Mouse (Mus musculus) urinary bladder, postnatal 25 days (tissue): Measurements from ENCODE around the gene Capg.
"Not testable (repeated sequence)": the region's sequence is repeated elsewhere in the genome, so short reads cannot be mapped to it uniquely, and the experiment has no call there.

Experiments
- DNase-seq: peaks from one replicate; pipeline ENCODE4 v3.0.0; 2022; ENCODE audit warnings: low spot score

Gene Capg

DNA sequence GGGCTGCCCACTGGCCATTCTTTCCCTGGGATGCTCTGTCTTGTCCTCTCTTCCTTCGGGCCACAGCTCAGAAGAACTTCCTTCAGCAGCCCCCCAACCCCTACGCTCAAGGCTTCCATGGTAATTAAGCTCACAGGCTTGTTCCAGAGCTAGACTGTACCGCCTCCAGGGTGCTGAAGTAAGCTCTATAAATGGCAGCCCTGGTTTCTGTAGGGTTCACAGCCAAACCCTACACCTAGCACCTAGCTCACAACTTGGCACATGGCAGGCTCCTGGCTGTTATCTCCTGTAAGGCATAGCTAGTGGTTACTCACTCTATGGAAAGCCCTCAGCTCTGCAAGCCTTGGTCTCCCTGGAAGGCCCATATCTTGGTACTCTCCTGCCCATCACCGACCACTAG is 11.6 kb upstream of the Capg start:
- no peak for DNase-seq

GRCm38 (mm10) chr6:72533555-72533954 is 10.6 kb upstream of the Capg start:
- DNase-seq, result not testable (repeated sequence)

- DNase-seq, result no peak
Observed at GRCm38 (mm10) chr6:72534035-72534809, 10.0 kb upstream of the Capg start.

GRCm38 (mm10) chr6:72535165-72535564 is 9.0 kb upstream of the Capg start:
- peak; percentile 91 for DNase-seq

DNA sequence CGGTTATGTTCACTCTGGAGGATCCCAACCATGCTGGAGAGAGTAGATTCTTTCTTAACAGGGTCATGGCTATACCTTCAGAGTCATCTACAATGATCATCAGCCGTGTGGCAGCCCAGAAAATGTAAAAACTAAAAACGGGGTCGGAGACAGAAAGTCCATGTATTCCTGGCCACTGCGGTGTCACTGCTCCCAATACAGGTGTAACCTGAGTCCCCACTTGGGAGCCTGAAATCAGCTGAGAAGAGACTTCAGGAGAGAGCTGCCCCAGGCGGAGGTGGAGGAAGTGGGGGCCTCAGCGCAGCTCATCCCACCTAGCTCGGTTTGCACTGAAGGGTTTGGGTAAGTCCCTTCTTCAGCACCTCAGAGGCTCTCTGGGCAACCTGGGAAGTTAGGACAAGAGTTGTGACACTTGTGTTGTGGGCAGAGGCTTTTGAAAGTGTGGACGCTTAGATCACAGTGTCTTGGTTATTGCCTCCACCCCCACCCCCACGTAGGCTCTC is 6.1 kb upstream of the Capg start:
- no peak for DNase-seq

DNA sequence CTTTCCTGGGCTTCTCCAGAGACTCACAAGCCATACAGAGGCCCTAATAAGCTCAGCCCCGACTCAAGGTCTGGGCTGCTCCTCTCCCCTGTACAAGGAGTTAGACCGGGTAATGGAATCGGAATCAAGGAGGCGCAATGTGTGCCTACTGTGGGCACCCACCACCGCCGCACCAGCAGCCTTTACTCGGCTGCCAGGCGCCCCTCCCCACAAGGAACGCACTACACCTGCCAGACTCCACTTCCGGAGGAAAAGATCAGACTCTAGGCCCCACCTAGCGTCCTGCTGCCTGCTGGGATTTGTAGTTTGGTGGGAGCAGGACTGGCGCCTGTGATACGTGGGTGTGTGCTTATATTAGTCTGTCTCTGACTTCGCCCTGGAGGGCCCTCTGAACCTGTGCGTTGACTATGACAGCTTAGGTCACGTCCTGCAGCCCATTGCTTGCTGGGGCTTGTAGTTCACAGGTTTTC is 5.6 kb upstream of the Capg start:
- peak; percentile 69 for DNase-seq

DNA sequence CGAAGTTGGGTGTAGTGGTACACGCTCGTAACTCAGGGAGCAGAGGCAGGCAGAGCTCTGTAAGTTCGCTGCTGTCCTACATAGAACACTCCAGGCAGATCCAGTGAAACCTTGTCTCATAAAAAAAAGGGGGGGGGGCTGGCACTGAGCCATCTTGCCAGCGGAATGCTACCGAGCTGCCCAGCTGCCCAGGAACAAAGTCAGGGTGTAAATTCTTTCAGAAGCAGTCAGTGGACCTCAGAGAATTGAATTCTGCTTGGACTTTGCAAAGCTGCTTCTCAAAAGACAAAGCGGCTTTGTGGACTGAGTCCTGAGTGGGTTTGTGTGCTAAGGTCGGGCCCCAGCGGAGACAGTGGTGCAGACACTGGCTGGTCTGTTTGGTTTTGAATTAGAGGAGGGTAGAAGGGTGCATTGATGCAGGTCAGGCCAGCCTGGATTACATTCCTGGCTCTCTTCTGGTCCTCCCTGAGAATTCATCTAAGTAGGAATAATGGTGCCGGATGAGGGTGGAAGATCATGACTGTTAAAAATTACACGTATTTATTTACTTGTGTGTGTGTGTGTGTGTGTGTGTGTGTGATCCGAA is 833 bp upstream of the Capg start:
- DNase-seq, result no peak

GRCm38 (mm10) chr6:72545377-72545776 is 1.2 kb downstream of the Capg start:
- DNase-seq, result no peak

DNA sequence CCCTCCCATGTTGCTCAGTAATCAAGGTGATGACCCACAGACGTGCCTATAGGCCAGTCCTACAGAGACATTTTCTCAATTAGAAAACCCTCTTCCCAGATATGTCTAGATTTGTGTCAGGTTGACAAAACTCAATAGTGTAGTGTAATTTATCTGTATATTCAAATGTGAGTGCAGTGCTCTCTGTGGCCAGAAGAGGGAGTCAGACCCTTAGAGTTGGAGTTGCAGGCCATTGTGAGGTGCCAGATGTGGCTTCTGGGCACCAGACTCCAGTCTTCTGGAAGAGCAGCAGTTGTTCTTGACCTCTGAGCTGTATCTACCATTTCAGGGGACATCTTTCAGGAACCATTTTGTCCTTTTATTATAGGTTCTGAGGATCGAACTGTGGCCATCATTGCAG is 2.9 kb downstream of the Capg start:
- DNase-seq, result no peak

DNA sequence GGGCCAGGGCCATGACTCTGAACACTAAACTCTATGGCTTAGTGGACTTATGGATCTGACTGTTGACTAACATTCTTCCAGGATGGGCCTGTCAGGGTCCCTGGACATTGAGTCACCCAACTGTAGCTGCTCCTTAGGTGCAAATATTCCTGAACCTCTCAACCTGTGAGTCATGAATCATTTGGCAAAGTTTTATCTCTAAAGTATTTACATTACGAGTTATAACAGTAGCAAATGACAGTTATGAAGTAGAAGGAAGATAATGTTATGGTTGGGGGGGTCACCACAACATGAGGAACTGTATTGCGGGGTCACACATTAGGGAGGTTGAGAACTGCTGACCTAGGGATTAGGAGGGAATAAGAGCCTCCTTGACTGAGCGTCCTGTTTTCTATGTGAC is 3.7 kb downstream of the Capg start:
- DNase-seq, result no peak

DNA sequence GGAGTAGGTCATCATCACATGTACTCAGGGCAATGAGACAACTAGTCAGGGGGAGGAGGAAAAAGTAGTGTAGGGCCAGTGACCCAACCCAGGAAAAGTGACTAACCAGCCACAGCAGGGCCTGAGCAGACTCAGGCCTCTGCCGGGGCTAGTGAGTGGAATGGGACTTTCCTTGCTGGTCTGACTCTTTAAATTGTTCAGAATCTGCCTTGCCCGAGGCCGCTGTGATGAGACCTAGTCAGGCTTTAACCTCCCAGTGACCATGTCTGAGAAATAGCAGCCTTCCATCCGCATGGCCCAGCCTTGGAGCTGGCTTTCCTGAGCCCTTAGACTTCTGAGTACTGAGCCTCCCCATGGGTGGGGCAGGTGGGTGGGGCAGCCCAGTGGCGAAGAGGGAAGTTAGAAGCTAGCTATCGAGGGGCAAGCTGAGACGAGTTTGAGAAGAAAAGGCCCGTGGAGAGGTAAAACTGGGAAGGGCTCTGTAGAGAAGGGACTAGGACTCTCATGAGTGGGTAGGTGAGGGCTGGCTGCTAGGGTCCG is 4.9 kb downstream of the Capg start:
- peak; percentile 65 for DNase-seq

- DNase-seq, result no peak
Observed at GRCm38 (mm10) chr6:72550025-72550424, 5.8 kb downstream of the Capg start.

DNA sequence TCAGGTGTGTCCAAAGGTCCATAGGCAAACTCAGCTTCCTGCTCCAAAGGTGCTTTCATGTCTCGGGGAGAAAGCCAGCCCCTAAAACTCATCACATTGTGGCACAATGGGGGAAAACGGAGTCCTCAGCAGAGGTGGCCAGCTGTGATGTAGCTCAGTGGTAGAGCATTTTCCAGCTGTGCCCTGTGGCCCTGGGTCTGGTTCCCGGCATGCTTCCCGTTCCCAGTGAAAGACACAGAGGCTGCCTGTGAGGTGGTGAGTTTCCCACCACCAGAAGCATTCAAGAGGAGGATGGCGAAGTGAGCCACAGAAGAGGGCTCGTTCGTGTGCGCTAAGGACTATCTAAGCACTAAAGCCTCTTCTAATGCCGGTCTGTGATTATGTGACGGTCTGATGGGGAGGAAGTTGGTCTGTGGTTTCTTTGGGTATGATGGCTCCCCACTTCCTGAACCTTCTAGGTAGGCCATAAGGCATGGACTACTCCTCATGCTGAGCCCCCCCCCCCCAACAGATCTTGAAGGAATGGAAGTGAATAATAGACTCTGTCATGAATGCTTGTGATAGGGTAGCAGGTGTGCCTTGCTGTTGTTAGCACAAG is 6.4 kb downstream of the Capg start:
- DNase-seq, result no peak

DNA sequence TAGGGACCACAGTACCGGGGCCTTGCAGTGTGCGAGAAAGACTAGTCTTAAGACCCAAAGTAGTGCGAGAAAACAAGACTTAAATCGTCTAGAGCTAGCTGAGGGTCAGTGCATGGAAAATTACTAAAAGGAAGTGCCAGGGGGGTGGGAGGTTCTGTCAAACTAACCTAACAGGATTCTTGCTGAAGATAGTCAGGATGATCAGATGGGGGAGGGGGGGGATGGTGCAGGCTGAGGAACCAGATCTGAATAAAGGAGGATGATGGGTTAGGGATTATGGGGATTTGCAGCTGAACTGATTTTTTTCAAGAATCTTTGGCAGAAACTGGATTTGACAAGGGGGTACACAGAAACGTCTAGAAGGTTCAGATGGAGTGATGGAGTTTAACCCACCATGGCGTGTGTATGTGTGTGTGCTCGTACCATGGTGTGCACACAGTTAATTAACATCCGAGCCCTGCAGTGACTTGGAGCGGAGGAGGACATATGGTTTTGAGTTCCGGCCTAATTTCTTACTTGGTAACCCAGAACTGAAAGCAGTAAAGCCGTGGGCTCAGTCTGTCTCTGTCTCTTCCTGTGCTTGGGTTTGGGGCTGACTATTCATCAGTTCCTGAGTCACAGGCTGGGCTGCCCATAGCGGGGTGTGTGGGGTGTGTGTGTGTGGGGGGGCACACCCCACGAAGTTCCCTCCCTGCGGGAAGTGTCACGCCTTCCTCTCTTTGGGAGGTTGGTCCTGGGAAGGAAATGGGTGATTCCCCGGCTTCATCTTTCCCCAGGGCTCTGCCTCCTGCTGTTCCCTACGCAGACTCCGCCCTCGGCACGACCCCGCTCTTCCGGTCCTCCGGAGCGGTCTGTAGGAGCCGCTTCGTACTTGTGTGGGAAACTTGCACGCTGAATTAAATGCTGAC is 8.2 kb downstream of the Capg start:
- peak; percentile 48 for DNase-seq

- no peak for DNase-seq
Observed at GRCm38 (mm10) chr6:72553079-72553412, 8.9 kb downstream of the Capg start.

DNA sequence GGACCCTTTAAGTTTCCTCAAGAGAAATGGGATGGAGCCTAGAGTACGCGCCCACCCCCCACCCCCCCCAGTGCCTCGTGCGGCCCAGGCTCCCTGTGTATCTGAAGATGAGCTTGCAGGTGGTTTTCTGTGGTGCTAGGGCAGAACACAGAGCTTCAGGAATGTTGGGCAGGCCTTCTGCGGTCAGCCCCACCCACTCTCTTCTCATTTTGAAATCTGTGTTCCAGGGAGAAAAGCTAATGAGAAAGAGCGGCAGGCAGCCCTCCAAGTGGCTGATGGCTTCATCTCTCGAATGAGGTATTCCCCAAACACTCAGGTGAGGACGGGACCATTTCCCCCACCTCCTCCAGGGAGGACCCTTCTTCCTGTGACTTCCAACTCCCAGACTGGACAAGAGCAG is 16.6 kb downstream of the Capg start:
- DNase-seq, result no peak

- no peak for DNase-seq
Observed at GRCm38 (mm10) chr6:72562486-72562885, 18.3 kb downstream of the Capg start.

- DNase-seq, result no peak
Observed at GRCm38 (mm10) chr6:72562894-72563293, 18.7 kb downstream of the Capg start.

DNA sequence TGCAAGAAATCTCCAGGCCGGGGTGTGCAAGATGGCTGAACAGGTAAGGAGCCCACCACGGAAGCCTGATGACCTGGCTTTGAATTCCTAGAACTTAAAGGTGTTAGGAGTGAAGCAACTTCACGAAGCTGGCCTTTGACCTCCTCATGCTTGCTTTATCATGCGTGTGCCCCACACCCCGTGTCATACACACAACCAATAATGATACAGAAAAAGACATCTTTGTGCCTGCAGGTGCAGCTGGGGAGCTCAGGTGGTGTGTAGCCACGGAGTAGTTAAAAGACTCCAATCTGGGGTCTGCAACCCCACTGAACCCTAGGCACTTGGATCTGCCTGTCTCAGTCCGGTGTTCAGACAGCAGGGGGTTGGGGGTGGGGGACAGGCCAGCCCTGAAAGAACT is 21.3 kb downstream of the Capg start:
- DNase-seq, result no peak

DNA sequence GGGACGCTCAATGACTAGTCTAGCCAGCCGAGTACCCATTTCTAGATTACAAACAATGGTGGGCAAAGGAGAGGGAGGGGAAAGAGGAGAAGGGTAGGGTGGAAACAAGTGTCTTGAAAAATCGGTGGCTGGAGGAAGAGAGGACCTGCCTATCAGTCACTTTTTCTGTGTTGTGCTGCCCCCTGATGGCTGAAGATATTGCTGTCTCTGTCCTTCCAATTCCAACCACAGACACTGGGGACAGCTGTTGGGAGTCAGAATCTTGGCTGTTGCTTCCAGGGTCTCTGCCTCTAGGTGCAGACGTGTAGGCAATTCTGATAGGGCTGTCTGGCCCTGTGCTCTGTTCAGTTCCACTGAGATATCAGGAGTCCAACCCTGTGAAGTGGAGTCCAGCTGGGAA is 21.9 kb downstream of the Capg start:
- DNase-seq, result peak; percentile 85

DNA sequence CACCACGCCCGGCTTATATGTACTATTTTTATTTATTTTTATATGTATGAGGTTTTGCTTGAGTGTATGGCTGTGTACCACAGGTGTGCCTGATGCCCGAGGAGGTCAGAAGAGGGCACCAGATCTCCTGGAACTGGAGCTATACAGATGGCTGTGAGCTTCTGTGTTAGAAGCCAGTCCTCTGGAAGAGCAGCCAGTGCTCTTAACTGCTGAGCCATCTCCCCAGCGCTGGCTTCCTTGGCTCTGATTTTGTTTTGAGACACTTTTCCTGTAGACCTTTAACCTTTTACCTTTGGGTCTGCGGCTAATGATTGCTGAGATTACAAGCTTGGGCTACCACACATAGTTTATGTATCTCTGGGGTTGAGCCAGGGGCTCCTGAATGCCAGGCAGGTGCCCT is 23.3 kb downstream of the Capg start:
- DNase-seq, result no peak

DNA sequence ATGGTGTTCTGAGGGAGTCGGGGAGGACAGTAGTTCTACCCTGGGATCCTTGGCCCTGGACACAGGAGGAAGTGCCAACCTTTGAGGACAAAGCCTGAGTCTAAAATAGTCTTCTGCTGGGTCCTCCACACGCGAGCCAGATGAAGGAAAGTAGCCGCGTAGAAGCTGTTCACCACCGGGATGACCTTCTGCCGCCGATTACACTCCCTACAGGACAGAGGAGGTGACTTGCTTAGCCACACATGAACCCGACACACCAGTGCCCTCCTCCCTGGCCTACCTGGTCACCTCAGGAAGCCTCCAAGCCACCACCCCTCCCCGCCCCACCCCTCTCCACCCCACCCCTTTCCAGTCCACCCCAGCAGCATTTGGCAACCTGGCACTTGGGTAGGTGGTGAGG is 24.5 kb downstream of the Capg start:
- DNase-seq, result no peak
